Mouse (Mus musculus) embryo, embryonic 10 days (tissue): ENCODE measurements around the gene Cby3.
A peak's percentile ranks its signal among the peaks of the same experiment; 100 is the strongest.
"Not testable (repeated sequence)": the region's sequence is repeated elsewhere in the genome, so short reads cannot be mapped to it uniquely, and the experiment has no call there.

Experiments
- DNase-seq: peaks from one replicate; pipeline ENCODE4 v3.0.0-alpha.2; 2015; ENCODE audit warnings: low spot score

Cby3 gene

GRCm38 (mm10) chr11:50354162-50354561 lies at the start of gene Cby3:
Gene Cby3 (plus strand): TSS chr11:50354462.
- no peak for DNase-seq

DNA sequence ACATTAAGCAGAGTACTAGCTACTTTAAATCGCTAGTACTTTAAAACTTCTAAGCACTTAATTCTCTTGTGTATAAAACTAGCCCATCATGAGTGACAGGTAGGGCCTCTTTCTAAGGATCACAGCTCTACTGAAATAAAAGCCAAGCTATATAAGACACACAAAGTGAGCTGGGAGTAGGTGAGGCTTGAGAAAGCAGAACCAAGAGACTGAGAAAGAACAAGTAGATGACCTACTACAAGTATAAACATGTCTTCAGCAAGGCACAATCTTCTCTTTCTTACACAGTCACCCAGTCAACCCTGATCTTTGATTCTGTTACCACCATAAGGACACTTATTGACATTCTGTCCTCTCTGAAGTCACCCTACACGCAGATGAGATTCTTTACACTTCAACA lies 41.5 kb upstream of the Cby3 start:
- DNase-seq: no peak

DNA sequence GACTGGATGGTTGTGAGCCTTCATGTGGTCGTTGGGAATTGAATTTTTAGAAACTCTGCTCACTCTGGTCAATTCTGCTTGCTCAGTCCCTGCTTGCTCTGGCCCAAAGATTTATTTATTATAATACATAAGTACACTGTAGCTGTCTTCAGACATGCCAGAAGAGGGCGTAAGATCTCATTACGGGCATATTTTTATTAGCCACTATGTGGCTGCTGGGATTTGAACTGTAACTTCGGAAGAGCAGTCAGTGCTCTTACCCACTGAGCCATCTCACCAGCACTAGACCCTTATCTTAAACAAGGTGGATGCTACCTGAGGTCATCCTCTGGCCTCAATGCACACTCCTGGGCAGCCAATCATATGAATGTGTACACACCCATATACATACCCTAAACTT lies 34.9 kb upstream of the Cby3 start:
- DNase-seq: not testable (repeated sequence)

DNA sequence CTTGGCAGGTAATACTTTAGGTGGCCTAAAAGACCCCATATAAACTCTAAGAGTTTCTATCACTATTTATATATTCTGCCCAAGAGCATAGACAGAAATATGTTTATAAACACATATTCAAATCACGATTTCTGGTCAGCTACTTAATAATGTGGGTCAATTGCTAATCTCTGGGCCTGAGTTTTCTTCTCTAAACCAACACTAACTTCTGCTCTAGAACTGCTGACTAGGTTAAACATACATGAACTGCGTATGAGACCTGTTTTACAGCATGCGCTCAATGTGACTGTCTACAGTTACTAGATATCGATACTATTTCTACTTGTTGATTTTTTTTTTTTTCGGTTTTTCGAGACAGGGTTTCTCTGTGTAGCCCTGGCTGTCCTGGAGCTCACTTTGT lies 33.0 kb upstream of the Cby3 start:
- DNase-seq: no peak

DNA sequence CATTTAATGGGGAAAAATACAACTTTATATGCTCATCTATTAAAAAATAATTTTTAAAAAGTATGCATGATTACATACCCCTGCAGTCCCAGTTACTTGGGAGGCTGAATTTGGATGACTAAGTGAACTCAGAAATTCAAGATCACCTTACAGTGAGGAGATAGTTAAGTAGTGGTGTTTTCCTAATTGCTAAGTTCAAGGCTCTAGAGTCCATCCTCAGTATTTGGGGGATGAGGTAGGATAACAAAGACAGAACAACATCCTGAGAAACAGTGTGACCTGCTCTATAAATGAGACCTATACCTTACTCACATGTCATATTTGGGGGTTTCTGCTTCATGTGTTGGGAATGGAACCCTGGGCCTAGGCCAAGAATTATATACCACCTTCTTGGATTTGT lies 31.9 kb upstream of the Cby3 start:
- DNase-seq: no peak

DNA sequence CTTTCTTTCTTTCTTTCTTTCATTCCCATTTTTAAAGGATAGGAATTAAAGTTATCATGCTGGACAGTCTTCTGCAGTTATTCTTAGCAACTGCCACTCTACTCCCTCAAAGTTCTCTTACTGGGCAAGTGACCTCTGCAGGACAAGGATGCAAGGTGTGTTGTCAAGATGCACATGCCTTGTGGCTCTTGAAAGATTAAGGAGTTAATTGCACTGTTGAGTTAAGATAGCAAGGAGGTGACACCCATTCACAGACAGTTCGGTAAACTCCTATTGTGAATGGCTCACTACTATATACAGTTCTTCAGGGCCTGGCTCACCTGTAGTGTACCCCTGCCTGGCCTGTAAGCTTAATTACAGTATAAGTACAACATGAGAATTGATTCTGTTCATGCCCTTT lies 30.4 kb upstream of the Cby3 start:
- DNase-seq: peak; percentile 14

DNA sequence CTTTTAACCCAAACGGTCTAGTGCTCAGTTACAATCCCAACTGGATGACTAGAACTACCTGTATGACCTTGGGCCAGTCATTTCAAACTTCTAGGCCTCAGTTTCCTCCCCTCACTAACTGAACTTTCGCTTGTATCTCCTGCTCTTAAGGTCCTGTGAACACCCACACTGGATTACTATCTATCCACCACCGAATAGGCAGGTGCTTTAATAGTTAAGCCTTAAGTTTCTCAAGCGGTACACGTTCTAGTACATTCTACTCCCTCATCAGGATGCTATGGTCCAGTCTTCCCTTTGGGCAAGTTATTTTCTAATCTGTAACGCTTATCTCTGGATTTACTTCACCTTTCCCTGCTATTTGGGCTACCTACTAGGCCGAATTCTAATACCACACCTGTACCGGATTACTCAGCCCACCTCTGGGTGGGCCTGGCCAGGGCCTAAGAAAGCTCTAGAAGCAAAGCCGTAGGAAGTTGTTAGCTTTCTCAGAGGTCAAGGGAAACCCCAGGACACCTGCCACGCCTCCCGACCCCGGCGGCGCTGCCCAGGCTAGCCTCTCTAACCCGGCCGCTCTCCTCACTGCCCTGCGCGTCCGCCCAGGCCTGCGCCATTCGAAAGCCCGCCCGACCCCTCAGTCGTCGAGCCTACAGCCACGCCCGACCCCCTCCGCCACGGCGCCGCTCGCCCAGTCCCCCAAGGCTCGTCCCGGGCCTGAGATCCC lies 29.4 kb upstream of the Cby3 start:
- peak; percentile 65 for DNase-seq

- DNase-seq: peak; percentile 100
These were observed 28.6 kb upstream of the Cby3 start, which contains the start of gene Canx for GRCm38 (mm10) chr11:50325496-50326301. Gene Canx (minus strand): TSS chr11:50325673.

GRCm38 (mm10) chr11:50326302-50326966 lies 27.8 kb upstream of the Cby3 start:
- DNase-seq: no peak

DNA sequence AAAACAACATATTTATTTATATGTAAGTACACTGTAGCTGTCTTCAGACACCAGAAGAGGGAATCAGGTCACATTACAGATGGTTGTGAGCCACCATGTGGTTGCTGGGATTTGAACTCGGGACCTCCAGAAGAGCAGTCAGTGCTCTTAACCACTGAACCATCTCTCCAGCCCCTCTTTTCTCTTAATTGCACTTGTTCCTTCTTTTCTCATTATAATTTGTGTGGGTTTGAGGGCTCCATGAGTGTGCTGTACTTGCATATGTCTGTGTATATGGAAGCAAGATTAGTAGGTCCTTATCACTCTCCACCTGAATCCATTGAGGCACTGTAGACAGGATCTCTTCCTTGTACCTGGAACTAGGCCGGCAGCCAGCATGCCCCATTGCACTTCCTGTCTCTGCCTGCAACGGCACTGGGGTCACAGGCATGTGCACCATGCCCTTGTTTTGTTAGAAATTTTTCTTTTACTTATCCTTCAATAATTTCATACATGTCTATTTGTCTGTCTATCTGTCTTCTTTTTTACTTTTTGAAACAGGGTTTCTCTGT lies 26.1 kb upstream of the Cby3 start:
- no peak for DNase-seq

GRCm38 (mm10) chr11:50329378-50329777 lies 24.9 kb upstream of the Cby3 start:
- DNase-seq: no peak

GRCm38 (mm10) chr11:50333181-50333580 lies 21.1 kb upstream of the Cby3 start:
- no peak for DNase-seq

DNA sequence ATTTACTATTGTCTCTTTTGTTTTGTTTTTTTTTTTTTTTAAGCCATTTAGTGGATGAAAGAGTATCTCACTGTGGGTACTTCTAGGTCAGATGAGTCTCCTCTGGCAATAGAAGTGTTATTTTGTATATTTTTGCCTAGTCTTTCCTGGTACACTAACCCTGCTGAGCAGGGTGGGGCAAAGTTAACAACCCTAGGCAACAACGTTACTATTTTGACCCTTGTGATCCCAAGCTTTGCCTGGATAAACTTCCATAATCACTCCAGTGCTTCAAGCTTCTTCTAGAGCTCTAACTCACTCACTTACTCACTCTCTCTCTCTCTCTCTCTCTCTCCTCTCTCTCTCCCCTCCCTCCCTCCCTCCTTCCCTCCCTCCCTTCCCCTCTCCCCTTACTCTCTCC lies 18.1 kb upstream of the Cby3 start:
- DNase-seq: no peak

DNA sequence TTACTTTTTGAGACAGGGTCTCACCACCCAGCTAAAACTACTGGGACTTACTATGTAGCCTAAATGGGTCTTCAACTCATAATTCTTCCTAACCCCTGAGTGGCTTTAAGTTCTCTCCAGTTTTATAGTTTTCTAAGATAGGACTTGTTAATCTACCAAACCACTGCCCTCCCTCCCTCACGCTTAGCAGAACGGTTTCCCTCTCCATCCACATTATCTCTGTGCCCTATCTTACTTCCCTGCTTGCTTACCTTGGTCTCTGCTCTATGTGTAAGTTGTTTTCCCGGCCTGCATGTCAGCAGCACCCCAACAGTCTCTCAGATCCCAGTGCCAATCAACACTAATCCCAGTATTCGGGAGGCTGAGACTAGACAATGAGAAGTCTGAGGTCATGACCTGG lies 17.4 kb upstream of the Cby3 start:
- DNase-seq: no peak

DNA sequence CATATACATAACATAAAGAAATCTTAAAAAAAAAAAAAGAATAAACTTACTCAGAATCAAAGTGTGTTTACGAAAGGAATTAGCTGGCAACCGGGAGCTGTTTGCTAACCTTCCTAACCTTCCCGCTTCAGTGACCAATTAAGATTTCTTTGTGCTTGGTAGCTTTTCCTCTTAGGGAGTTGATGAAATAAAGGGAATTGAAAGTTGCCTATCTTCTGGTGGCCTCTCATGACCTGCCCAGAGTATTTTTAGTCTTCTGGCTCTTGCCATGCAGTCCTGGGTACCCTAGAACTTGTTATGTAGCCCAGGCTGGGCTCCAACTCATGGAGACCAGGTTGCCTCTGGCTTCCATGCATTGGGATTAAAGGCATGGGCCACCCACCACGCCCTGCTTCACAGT lies 8.8 kb upstream of the Cby3 start:
- DNase-seq: no peak

GRCm38 (mm10) chr11:50346256-50347032 lies 7.8 kb upstream of the Cby3 start:
- no peak for DNase-seq

- no peak for DNase-seq
These were observed 2.1 kb upstream of the Cby3 start for GRCm38 (mm10) chr11:50352177-50352576.

DNA sequence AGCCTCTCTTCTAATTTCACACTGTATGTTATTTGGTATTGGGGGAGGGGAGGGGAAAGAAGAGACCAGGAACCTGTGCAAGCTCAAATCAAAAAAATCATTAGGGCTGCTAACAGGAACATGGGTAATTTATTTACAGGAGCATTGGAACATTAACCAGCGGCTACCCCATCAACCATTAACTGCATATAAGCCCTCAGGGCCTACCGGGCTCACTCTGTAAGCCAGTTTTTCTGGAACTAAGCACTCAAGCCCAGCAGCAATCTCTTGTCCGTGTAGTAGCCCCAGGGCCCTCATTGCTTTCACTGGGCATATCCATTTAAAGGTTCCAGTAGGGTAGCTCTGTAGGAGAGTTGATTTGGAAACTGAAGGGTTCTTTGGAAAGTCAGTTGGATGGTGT lies 589 bp downstream of the Cby3 start:
- DNase-seq: no peak

DNA sequence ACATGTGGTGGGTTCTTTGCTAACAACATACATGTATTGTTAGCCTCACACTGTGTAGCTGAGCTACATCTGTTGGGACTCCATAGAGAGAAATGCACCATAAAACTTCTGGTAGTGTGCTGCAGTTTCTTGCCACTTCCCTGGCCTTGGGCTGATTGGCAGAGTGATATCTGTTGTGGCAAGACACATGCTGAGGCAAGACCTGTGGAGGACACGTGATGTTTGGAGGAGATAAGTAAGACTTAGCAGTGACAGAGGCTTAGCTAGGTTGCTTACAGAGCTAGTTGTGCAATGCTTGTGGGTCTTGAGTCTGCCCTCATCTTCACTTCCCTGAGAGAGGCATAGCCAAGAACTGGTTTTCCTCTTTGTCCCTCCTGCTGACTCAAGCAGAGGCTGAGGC lies 1.1 kb downstream of the Cby3 start:
- DNase-seq: no peak

GRCm38 (mm10) chr11:50358950-50359861 lies 4.9 kb downstream of the Cby3 start:
- DNase-seq: peak; percentile 83

DNA sequence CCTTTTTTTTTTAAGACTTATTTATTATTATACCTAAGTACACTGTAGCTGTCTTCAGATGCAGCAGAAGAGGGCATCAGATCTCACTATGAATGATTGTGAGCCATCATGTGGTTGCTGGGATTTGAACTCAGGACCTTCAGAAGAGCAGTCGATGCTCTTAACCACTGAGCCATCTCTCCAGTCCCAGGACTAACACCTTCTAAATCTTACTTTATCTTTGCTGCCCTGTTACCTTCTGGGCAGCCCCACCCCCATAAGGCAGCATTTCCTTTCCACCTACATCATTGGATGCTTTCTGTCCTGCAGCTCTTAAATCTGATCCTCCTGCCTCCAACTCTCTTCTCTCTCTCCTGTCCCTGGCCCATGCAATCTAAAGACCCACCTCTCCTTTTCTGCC lies 7.0 kb downstream of the Cby3 start:
- DNase-seq: not testable (repeated sequence)
